Mouse (Mus musculus) stomach, postnatal 0 days (tissue): ENCODE measurements around the gene Fto. TPM values are rescaled to one million over a fixed set of nuclear protein-coding genes. Genes with fewer than 3 reads are reported as not detected.

Experiments
- ATAC-seq: fragments of 200-750 bp; cut with Nextera tagmentation; 2 replicates; pipeline ENCODE4 v1.8.0; 2017; ENCODE audit not compliant: low FRiP score, low TSS enrichment
- DNase-seq: peaks from one replicate; pipeline ENCODE4 v3.0.0-alpha.2; 2016; ENCODE audit warnings: low spot score
- H3K27ac ChIP-seq: fragments of 300-500 bp; sonication (generic); replicated peaks from 2 replicates; pipeline ENCODE4 v1.5.1; 2014; ENCODE audit warnings: mild to moderate bottlenecking, control low read depth
- H3K27me3 ChIP-seq: fragments of 300-500 bp; sonication (generic); 2 replicates; pipeline ENCODE4 v1.6.1; 2014; ENCODE audit warnings: low read length; ENCODE audit not compliant: control insufficient read depth, insufficient read depth
- H3K36me3 ChIP-seq: fragments of 300-500 bp; sonication (generic); 2 replicates; pipeline ENCODE4 v1.6.1; 2014; ENCODE audit warnings: low read length, mixed read lengths; ENCODE audit not compliant: control insufficient read depth, insufficient read depth
- H3K4me1 ChIP-seq: fragments of 300-500 bp; sonication (generic); replicated peaks from 2 replicates; pipeline ENCODE4 v1.6.1; 2014; ENCODE audit warnings: antibody characterized with exemption; ENCODE audit not compliant: control insufficient read depth, insufficient read depth
- H3K4me2 ChIP-seq: fragments of 300-500 bp; sonication (generic); replicated peaks from 2 replicates; pipeline ENCODE4 v1.6.1; 2014; ENCODE audit warnings: low read depth, mild to moderate bottlenecking, control low read depth, moderate library complexity
- H3K4me3 ChIP-seq: fragments of 300-500 bp; sonication (generic); 2 replicates; pipeline ENCODE4 v1.5.1; 2014; ENCODE audit warnings: low read depth, low read length, control low read depth
- H3K9ac ChIP-seq: fragments of 300-500 bp; sonication (generic); 2 replicates; pipeline ENCODE4 v1.6.1; 2014; ENCODE audit warnings: mild to moderate bottlenecking, low read length, control low read depth, mixed read lengths
- H3K9me3 ChIP-seq: fragments of 300-500 bp; sonication (generic); 2 replicates; pipeline ENCODE4 v1.6.1; 2016; ENCODE audit warnings: low read length; ENCODE audit not compliant: control insufficient read depth
- CTCF ChIP-seq: IDR thresholded peaks from 2 replicates; pipeline ENCODE4 v1.5.1; 2016; ENCODE audit warnings: antibody characterized with exemption, low read depth, mild to moderate bottlenecking, moderate library complexity
- EP300 ChIP-seq: optimal IDR thresholded peaks from 2 replicates; pipeline ENCODE3; 2016; ENCODE audit warnings: antibody characterized with exemption
- whole genome bisulfite sequencing: fragments of 180-500 bp; shearing (Covaris S2); extraction: QIAGEN DNeasy Blood & Tissue Kit; methylation state at CpG from one replicate; pipeline ENCODE4 v1.1.7; 2014; 5-methylcytosine and 5-hydroxymethylcytosine counted together
- polyA plus RNA-seq: library from polyadenylated mRNA; unstranded; fragments of >200 nt; fragmentation: Nextera tagmentation; extraction: Ambion mirVana; gene quantifications from 2 replicates; pipeline ENCODE4 v1.2.1, GENCODE M21; 2015

Fto gene
- polyA plus RNA-seq, 1 experiment from 2014 or later, result 25.7 TPM

GRCm38 (mm10) chr8:91538892-91539291, 225.6 kb downstream of the Fto start:
- no peaks in the 10 kb centered on the region for H3K36me3 ChIP-seq
- no peak overlapping the region for H3K4me3 ChIP-seq
- no peaks in the 10 kb centered on the region for H3K27me3 ChIP-seq
- no peak for ATAC-seq
- no peaks in the 10 kb centered on the region for H3K4me1 ChIP-seq
- no peaks in the 10 kb centered on the region for H3K9me3 ChIP-seq
- no peak overlapping the region for H3K4me2 ChIP-seq
- H3K27ac ChIP-seq, result no peak overlapping the region
- DNase-seq, result no peak
- TF ChIP-seq CTCF (no peak), EP300 (no peak)
- H3K9ac ChIP-seq, result no peak overlapping the region
- WGBS, result 49% methylated on average over 5 of the region's 5 CpGs

GRCm38 (mm10) chr8:91539586-91539985, 226.3 kb downstream of the Fto start:
- Histone ChIP-seq H3K9me3 (no peaks in the 10 kb centered on the region), H3K4me2 (no peak overlapping the region), H3K36me3 (no peaks in the 10 kb centered on the region), H3K4me3 (no peak overlapping the region), H3K27me3 (no peaks in the 10 kb centered on the region), H3K27ac (no peak overlapping the region), H3K9ac (no peak overlapping the region), H3K4me1 (no peaks in the 10 kb centered on the region)
- DNase-seq (no peak), ATAC-seq (no peak)
- TF ChIP-seq EP300 (no peak), CTCF (no peak)
- WGBS, result 81% methylated on average over 8 of the region's 8 CpGs

DNA sequence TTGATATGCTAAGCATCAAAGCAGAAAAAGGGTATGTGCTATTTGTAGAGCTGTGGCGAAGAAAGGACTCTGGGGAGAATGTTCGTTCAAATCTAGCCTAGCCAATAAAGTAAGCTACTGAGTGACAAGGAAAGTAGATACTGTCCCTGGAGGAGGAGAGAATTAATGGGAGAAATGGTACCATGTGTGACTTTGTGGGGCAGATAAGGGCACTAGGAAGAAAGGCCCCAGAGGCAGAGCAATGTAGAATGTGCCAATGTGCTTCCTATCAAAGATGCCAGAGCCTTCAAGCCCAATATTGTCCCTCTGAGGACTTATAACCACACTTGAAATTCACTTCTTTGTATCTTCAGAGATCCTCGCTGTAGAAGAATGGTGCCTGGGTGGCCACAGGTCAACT, 227.9 kb downstream of the Fto start:
- no peak overlapping the region for H3K27ac ChIP-seq
- H3K36me3 ChIP-seq, result no peaks in the 10 kb centered on the region
- no peaks in the 10 kb centered on the region for H3K27me3 ChIP-seq
- ATAC-seq (no peak), DNase-seq (no peak)
- 90% methylated on average over 3 of the region's 3 CpGs for WGBS
- no peak overlapping the region for H3K4me2 ChIP-seq
- no peak overlapping the region for H3K9ac ChIP-seq
- TF ChIP-seq EP300 (no peak), CTCF (no peak)
- no peaks in the 10 kb centered on the region for H3K4me1 ChIP-seq
- no peak overlapping the region for H3K4me3 ChIP-seq
- H3K9me3 ChIP-seq, result no peaks in the 10 kb centered on the region

GRCm38 (mm10) chr8:91545561-91545960, 232.2 kb downstream of the Fto start:
- 76% methylated on average over 3 of the region's 3 CpGs for WGBS
- ATAC-seq, result peak; percentile 83

DNA sequence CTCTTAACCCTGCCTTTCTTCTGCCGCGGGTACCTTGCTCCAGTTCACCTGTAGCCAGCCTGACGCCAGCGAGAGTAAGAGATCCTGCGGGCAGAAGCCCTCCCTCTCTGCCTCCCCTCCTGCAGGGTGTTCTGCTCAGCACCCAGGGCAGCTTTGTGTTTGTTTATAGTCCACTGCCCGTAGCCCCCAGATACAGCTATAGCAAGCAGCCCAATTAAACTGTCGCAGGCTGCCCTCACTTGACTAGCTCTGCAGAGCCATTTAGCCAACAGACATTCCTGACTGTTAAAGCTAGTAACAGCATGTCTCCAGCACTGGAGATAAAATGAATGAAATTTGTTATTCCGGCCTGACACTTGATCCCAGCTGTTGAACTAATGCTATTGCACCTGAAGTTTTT, 233.3 kb downstream of the Fto start:
- Histone ChIP-seq H3K4me3 (no peak overlapping the region), H3K4me1 (no peaks in the 10 kb centered on the region), H3K27ac (no peak overlapping the region), H3K27me3 (no peaks in the 10 kb centered on the region), H3K4me2 (no peak overlapping the region), H3K36me3 (no peaks in the 10 kb centered on the region), H3K9me3 (no peaks in the 10 kb centered on the region), H3K9ac (no peak overlapping the region)
- no peak for ATAC-seq
- 43% methylated on average over 8 of the region's 8 CpGs for WGBS
- TF ChIP-seq CTCF (no peak), EP300 (no peak)
- DNase-seq, result no peak

More at GRCm38 (mm10) chr8:91545561-91545960, 232.2 kb downstream of the Fto start:
- no peak overlapping the region for H3K4me3 ChIP-seq
- no peak for TF ChIP-seq CTCF
- no peak for TF ChIP-seq EP300
- DNase-seq, result no peak
- no peaks in the 10 kb centered on the region for H3K36me3 ChIP-seq
- no peak overlapping the region for H3K4me2 ChIP-seq
- H3K9ac ChIP-seq, result no peak overlapping the region
- no peaks in the 10 kb centered on the region for H3K9me3 ChIP-seq
- no peaks in the 10 kb centered on the region for H3K27me3 ChIP-seq
- no peaks in the 10 kb centered on the region for H3K4me1 ChIP-seq
- H3K27ac ChIP-seq, result no peak overlapping the region

- H3K9me3 ChIP-seq, result no peaks in the 10 kb centered on the region
- DNase-seq, result no peak
- no peak overlapping the region for H3K4me2 ChIP-seq
- ATAC-seq, result no peak
- H3K4me3 ChIP-seq, result no peak overlapping the region
- H3K4me1 ChIP-seq, result no peaks in the 10 kb centered on the region
- no peaks in the 10 kb centered on the region for H3K27me3 ChIP-seq
- no peaks in the 10 kb centered on the region for H3K36me3 ChIP-seq
- 89% methylated on average over 1 of the region's 1 CpGs for WGBS
- TF ChIP-seq CTCF (no peak), EP300 (no peak)
- no peak overlapping the region for H3K27ac ChIP-seq
- no peak overlapping the region for H3K9ac ChIP-seq
Observed at GRCm38 (mm10) chr8:91550131-91550530, 236.8 kb downstream of the Fto start.
